Mouse (Mus musculus): ENCODE results near the gene Klf14. TPM values are rescaled to one million over a fixed set of nuclear protein-coding genes. Genes with fewer than 3 reads are reported as not detected.

Klf14 gene
- polyA plus RNA-seq (2015; fragmentation: Nextera tagmentation; extraction: Ambion mirVana), result 1.5 and 1.8 TPM in 2 replicates

GRCm38 (mm10) chr6:30958736-30959540 is at the start of gene Klf14:
Gene Klf14 (minus strand): TSS chr6:30959078.
- no peak within 1 kb of the TSS for H3K27ac ChIP-seq (replicated peaks)
- no peak for ATAC-seq (ENCODE audit: extremely low read depth, insufficient number of reproducible peaks, low FRiP score, low TSS enrichment)
- H3K27me3 ChIP-seq (replicated peaks), result peaks cover 59% of the 10 kb centered on the region
- H3K4me1 ChIP-seq, result no peaks in the 10 kb centered on the region
- H3K9ac ChIP-seq, result peak within 1 kb of the TSS; percentile 73
- peaks cover 3% of the 10 kb centered on the region; the same call in 1 of the 2 replicates for H3K36me3 ChIP-seq
- under 1% methylated on average over 73 of the region's 75 CpGs for WGBS
- peak within 1 kb of the TSS; percentile 68 for H3K4me3 ChIP-seq
- H3K9me3 ChIP-seq, result peaks cover 33% of the 10 kb centered on the region
- H3K4me2 ChIP-seq, result peak within 1 kb of the TSS; percentile 84

- no peak for ATAC-seq (ENCODE audit: extremely low read depth, insufficient number of reproducible peaks, low FRiP score, low TSS enrichment)
- H3K9me3 ChIP-seq, result peaks cover 12% of the 10 kb centered on the region; the same call in 1 of the 2 replicates
- H3K27ac ChIP-seq (replicated peaks), result 0 out of 2 replicates have a peak overlapping the region, but pooled peaks have one; percentile 31
- no peaks in the 10 kb centered on the region for H3K36me3 ChIP-seq
- H3K27me3 ChIP-seq (replicated peaks), result no peaks in the 10 kb centered on the region
- H3K4me1 ChIP-seq, result peaks cover 26% of the 10 kb centered on the region
- 56% methylated on average over 6 of the region's 6 CpGs for WGBS
- H3K9ac ChIP-seq, result no peak overlapping the region
- no peak overlapping the region for H3K4me2 ChIP-seq
- no peak overlapping the region for H3K4me3 ChIP-seq
Measured at GRCm38 (mm10) chr6:31006111-31006600, 47.3 kb upstream of the Klf14 start.

- WGBS, result 80% methylated on average over 5 of the region's 5 CpGs
- H3K27ac ChIP-seq (replicated peaks), result no peak overlapping the region
Measured at GRCm38 (mm10) chr6:30986393-30986792, 27.5 kb upstream of the Klf14 start.

GRCm38 (mm10) chr6:30983021-30983420 is 24.1 kb upstream of the Klf14 start:
- no peak overlapping the region for H3K4me3 ChIP-seq
- ATAC-seq (ENCODE audit: extremely low read depth, insufficient number of reproducible peaks, low FRiP score, low TSS enrichment), result no peak
- no peaks in the 10 kb centered on the region for H3K9me3 ChIP-seq
- 0 out of 2 replicates have a peak, but pooled peaks cover 3% of the 10 kb centered on the region for H3K27me3 ChIP-seq (replicated peaks)
- H3K4me2 ChIP-seq, result peak overlapping the region; percentile 68; the same call in 1 of the 2 replicates
- peaks cover 8% of the 10 kb centered on the region; the same call in 1 of the 2 replicates for H3K4me1 ChIP-seq
- no peak overlapping the region for H3K27ac ChIP-seq (replicated peaks)
- H3K9ac ChIP-seq, result no peak overlapping the region
- WGBS, result 67% methylated on average over 4 of the region's 4 CpGs
- H3K36me3 ChIP-seq, result no peaks in the 10 kb centered on the region

More at GRCm38 (mm10) chr6:30986393-30986792, 27.5 kb upstream of the Klf14 start:
- H3K9ac ChIP-seq, result no peak overlapping the region
- H3K9me3 ChIP-seq, result no peaks in the 10 kb centered on the region
- no peaks in the 10 kb centered on the region for H3K27me3 ChIP-seq (replicated peaks)
- H3K4me2 ChIP-seq, result no peak overlapping the region
- H3K36me3 ChIP-seq, result no peaks in the 10 kb centered on the region
- H3K4me3 ChIP-seq, result no peak overlapping the region
- ATAC-seq (ENCODE audit: extremely low read depth, insufficient number of reproducible peaks, low FRiP score, low TSS enrichment), result no peak
- no peaks in the 10 kb centered on the region for H3K4me1 ChIP-seq

- Histone ChIP-seq H3K9ac (peak overlapping the region; percentile 68), H3K27me3 (replicated peaks) (0 out of 2 replicates have a peak, but pooled peaks cover 3% of the 10 kb centered on the region), H3K36me3 (no peaks in the 10 kb centered on the region), H3K4me1 (peaks cover 8% of the 10 kb centered on the region; the same call in 1 of the 2 replicates), H3K4me3 (peak overlapping the region; percentile 43), H3K27ac (replicated peaks) (no peak overlapping the region), H3K9me3 (no peaks in the 10 kb centered on the region), H3K4me2 (peak overlapping the region; percentile 68)
- WGBS, result 17% methylated on average over 13 of the region's 13 CpGs
- ATAC-seq (ENCODE audit: extremely low read depth, insufficient number of reproducible peaks, low FRiP score, low TSS enrichment), result no peak
Measured at GRCm38 (mm10) chr6:30982372-30982980, 23.6 kb upstream of the Klf14 start.

GRCm38 (mm10) chr6:30981351-30981750 is 22.5 kb upstream of the Klf14 start:
- H3K36me3 ChIP-seq, result no peaks in the 10 kb centered on the region
- H3K9me3 ChIP-seq, result no peaks in the 10 kb centered on the region
- ATAC-seq (ENCODE audit: extremely low read depth, insufficient number of reproducible peaks, low FRiP score, low TSS enrichment), result no peak
- H3K27ac ChIP-seq (replicated peaks), result no peak overlapping the region
- H3K4me1 ChIP-seq, result peaks cover 8% of the 10 kb centered on the region; the same call in 1 of the 2 replicates
- 0 out of 2 replicates have a peak, but pooled peaks cover 3% of the 10 kb centered on the region for H3K27me3 ChIP-seq (replicated peaks)
- no peak overlapping the region for H3K4me3 ChIP-seq
- no peak overlapping the region for H3K9ac ChIP-seq
- 80% methylated on average over 5 of the region's 5 CpGs for WGBS
- H3K4me2 ChIP-seq, result no peak overlapping the region

GRCm38 (mm10) chr6:30978615-30979014 is 19.7 kb upstream of the Klf14 start:
- Histone ChIP-seq H3K4me2 (no peak overlapping the region), H3K4me1 (peaks cover 8% of the 10 kb centered on the region; the same call in 1 of the 2 replicates), H3K27me3 (replicated peaks) (0 out of 2 replicates have a peak, but pooled peaks cover 3% of the 10 kb centered on the region), H3K9ac (no peak overlapping the region), H3K4me3 (no peak overlapping the region), H3K27ac (replicated peaks) (no peak overlapping the region), H3K9me3 (no peaks in the 10 kb centered on the region), H3K36me3 (no peaks in the 10 kb centered on the region)
- WGBS, result 29% methylated on average over 1 of the region's 1 CpGs
- ATAC-seq (ENCODE audit: extremely low read depth, insufficient number of reproducible peaks, low FRiP score, low TSS enrichment), result no peak

GRCm38 (mm10) chr6:30972121-30972520 is 13.2 kb upstream of the Klf14 start:
- WGBS, result 74% methylated on average over 1 of the region's 1 CpGs
- Histone ChIP-seq H3K9ac (no peak overlapping the region), H3K27me3 (replicated peaks) (0 out of 2 replicates have a peak, but pooled peaks cover 3% of the 10 kb centered on the region), H3K4me3 (no peak overlapping the region), H3K9me3 (no peaks in the 10 kb centered on the region), H3K36me3 (no peaks in the 10 kb centered on the region), H3K27ac (replicated peaks) (no peak overlapping the region), H3K4me1 (no peaks in the 10 kb centered on the region), H3K4me2 (no peak overlapping the region)
- no peak for ATAC-seq (ENCODE audit: extremely low read depth, insufficient number of reproducible peaks, low FRiP score, low TSS enrichment)

GRCm38 (mm10) chr6:30957784-30958735 is 818 bp downstream of the Klf14 start:
- no peak overlapping the region for H3K27ac ChIP-seq (replicated peaks)
- ATAC-seq (ENCODE audit: extremely low read depth, insufficient number of reproducible peaks, low FRiP score, low TSS enrichment), result no peak
- 4% methylated on average over 84 of the region's 84 CpGs for WGBS
- H3K4me2 ChIP-seq, result peak overlapping the region; percentile 84
- H3K36me3 ChIP-seq, result peaks cover 3% of the 10 kb centered on the region; the same call in 1 of the 2 replicates
- peaks cover 53% of the 10 kb centered on the region for H3K27me3 ChIP-seq (replicated peaks)
- H3K4me1 ChIP-seq, result no peaks in the 10 kb centered on the region
- peak overlapping the region; percentile 73 for H3K9ac ChIP-seq
- peaks cover 33% of the 10 kb centered on the region for H3K9me3 ChIP-seq
- H3K4me3 ChIP-seq, result peak overlapping the region; percentile 68

GRCm38 (mm10) chr6:30939264-30939663 is 19.6 kb downstream of the Klf14 start:
- Histone ChIP-seq H3K36me3 (no peaks in the 10 kb centered on the region), H3K27me3 (replicated peaks) (no peaks in the 10 kb centered on the region), H3K27ac (replicated peaks) (no peak overlapping the region), H3K9me3 (no peaks in the 10 kb centered on the region), H3K9ac (no peak overlapping the region), H3K4me3 (no peak overlapping the region), H3K4me2 (no peak overlapping the region), H3K4me1 (no peaks in the 10 kb centered on the region)
- no peak for ATAC-seq (ENCODE audit: extremely low read depth, insufficient number of reproducible peaks, low FRiP score, low TSS enrichment)
- WGBS, result 66% methylated on average over 5 of the region's 5 CpGs
